In the genomic region with DNA sequence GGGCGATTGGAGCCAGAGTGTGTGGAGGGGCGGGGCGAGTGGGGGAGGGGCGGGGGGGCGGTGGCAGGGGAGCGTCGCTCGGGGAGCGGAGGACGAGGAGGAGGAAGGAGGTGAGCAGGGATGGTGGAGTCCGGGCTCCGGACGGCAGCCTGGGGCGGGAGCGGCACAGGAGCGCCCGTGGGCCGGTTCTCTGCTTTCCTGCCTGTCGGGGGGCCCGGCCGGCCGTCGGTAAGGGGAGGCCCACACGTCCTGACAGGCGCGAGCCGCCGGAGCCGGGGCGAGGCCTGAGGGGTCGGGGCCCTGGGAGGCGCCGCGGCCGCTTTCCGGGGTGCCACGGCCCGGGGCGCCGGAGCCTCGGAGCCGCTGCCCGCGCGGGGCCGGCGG, we compare ENCODE assay signal across 8 mouse cellular contexts. TPM values are rescaled to one million over a fixed set of nuclear protein-coding genes. Genes with fewer than 3 reads are reported as not detected.
DNase-seq lines count a peak whose midpoint lies in the region; ATAC-seq and TF ChIP-seq lines count a peak whose summit lies in the region.

No protein-coding gene starts in this region.

- no peaks in the 10 kb centered on the region for H3K36me3 ChIP-seq in heart, embryonic 12.5 days
- peaks cover 3 to 18% of the 10 kb centered on the region in 2 experiments for H3K36me3 ChIP-seq in CH12.LX (replicated peaks in 1 of 2; ENCODE audit: control insufficient read depth in 1 of 2, insufficient read depth in 1 of 2, low read length in 1 of 2)
- H3K36me3 ChIP-seq in forebrain, embryonic 12.5 days (replicated peaks) = no peaks in the 10 kb centered on the region; the same call in 1 of the 2 replicates
- no peaks in the 10 kb centered on the region; the same call in 1 of the 2 replicates for H3K36me3 ChIP-seq in liver, embryonic 14.5 days (replicated peaks; ENCODE audit: control insufficient read depth, insufficient read depth, low read depth)

- no peak for TF ChIP-seq CTCF in CH12.LX (conservative IDR thresholded peaks at IDR 0.05 in 1 of 2, IDR thresholded peaks at IDR 0.05 in 1 of 2; ENCODE audit: low read depth in 2 of 2, low read length in 2 of 2)
- no peak for TF ChIP-seq CTCF in liver, embryonic 14.5 days (IDR thresholded peaks at IDR 0.05; ENCODE audit: low read depth)

- in situ Hi-C loops in CH12.LX (cut with MboI; ENCODE audit: low pct_ligation_motif_present, low pct_unique_long_range_greater_than_20kb, low sequenced_read_pairs) = no loop called here

- H3K4me3 ChIP-seq in heart, embryonic 12.5 days = peak overlapping the region; percentile 98
- peak overlapping the region; percentile 48 to 87 (median 79) for H3K4me3 ChIP-seq in CH12.LX (replicated peaks in 1 of 3; ENCODE audit: low read depth in 2 of 3, low read length in 2 of 3, poor library complexity in 1 of 3)
- peak overlapping the region; percentile 95 for H3K4me3 ChIP-seq in forebrain, embryonic 12.5 days (replicated peaks)
- peak overlapping the region; percentile 82 to 88 for H3K4me3 ChIP-seq in liver, embryonic 14.5 days (ENCODE audit: insufficient read depth in 1 of 2, low read depth in 2 of 2, low read length in 2 of 2)

- H3K9me3 ChIP-seq in heart, embryonic 12.5 days (replicated peaks) = no peaks in the 10 kb centered on the region
- H3K9me3 ChIP-seq in CH12.LX (replicated peaks; ENCODE audit: low read length) = no peaks in the 10 kb centered on the region
- H3K9me3 ChIP-seq in forebrain, embryonic 12.5 days = no peaks in the 10 kb centered on the region
- H3K9me3 ChIP-seq in liver, embryonic 14.5 days (ENCODE audit: control insufficient read depth, low read length) = no peaks in the 10 kb centered on the region

- no peak for DNase-seq in heart, postnatal 4 days
- DNase-seq in CH12.LX (ENCODE audit: extremely low read depth) = no peak
- no peak for DNase-seq in liver, embryonic 14.5 days (ENCODE audit: low read depth in 3 of 3, low spot score in 3 of 3)
- no peak for DNase-seq in right cerebral cortex, postnatal 4 days
- DNase-seq in right cerebral cortex, postnatal 14 days = no peak
- no peak for DNase-seq in right cerebral cortex, postnatal 10 days (ENCODE audit: low spot score in 2 of 2)

- dilution Hi-C loops in CH12.LX (cut with MboI; ENCODE audit: extremely low pct_ligation_motif_present, extremely low pct_unique_long_range_greater_than_20kb, low sequenced_read_pairs) = no loop called here

- TF ChIP-seq EP300 in CH12.LX (IDR thresholded peaks at IDR 0.05; ENCODE audit: low read length) = no peak
- TF ChIP-seq EP300 in liver, embryonic 14.5 days (IDR thresholded peaks at IDR 0.05; ENCODE audit: low read depth) = no peak

- peak overlapping the region; percentile 98 for H3K9ac ChIP-seq in heart, embryonic 12.5 days
- H3K9ac ChIP-seq in CH12.LX (ENCODE audit: insufficient read depth, low read depth) = peak overlapping the region; percentile 86
- peak overlapping the region; percentile 97 for H3K9ac ChIP-seq in forebrain, embryonic 12.5 days
- H3K9ac ChIP-seq in liver, embryonic 14.5 days (replicated peaks) = peak overlapping the region; percentile 93

- peak overlapping the region; percentile 98 for H3K27ac ChIP-seq in heart, embryonic 12.5 days (ENCODE audit: poor library complexity, severe bottlenecking)
- H3K27ac ChIP-seq in CH12.LX (ENCODE audit: insufficient read depth, low read depth) = peak overlapping the region; percentile 30; the same call in 1 of the 2 replicates
- H3K27ac ChIP-seq in forebrain, embryonic 12.5 days = peak overlapping the region; percentile 99
- peak overlapping the region; percentile 64 for H3K27ac ChIP-seq in liver, embryonic 14.5 days

- ATAC-seq in heart, embryonic 12.5 days (ENCODE audit: insufficient number of reproducible peaks, low FRiP score) = peak; percentile 38
- peak; percentile 85 for ATAC-seq in forebrain, embryonic 12.5 days (ENCODE audit: low FRiP score)
- ATAC-seq in liver, embryonic 14.5 days (ENCODE audit: insufficient read depth) = peak; percentile 32

- peaks cover 17% of the 10 kb centered on the region for H3K4me1 ChIP-seq in heart, embryonic 12.5 days (replicated peaks)
- H3K4me1 ChIP-seq in CH12.LX (ENCODE audit: control insufficient read depth in 1 of 2, insufficient read depth in 2 of 2) = peaks cover 2 to 16% of the 10 kb centered on the region in 2 experiments; a peak in 2 of 4 replicates
- peaks cover 23% of the 10 kb centered on the region for H3K4me1 ChIP-seq in forebrain, embryonic 12.5 days
- H3K4me1 ChIP-seq in liver, embryonic 14.5 days (replicated peaks; ENCODE audit: control insufficient read depth in 2 of 2, insufficient read depth in 2 of 2, low read length in 1 of 2) = peaks cover 21 to 22% of the 10 kb centered on the region in 2 experiments

- peak overlapping the region; percentile 71 for H3K4me2 ChIP-seq in heart, embryonic 12.5 days
- H3K4me2 ChIP-seq in CH12.LX (ENCODE audit: insufficient read depth, low read depth, poor library complexity, severe bottlenecking) = no peak overlapping the region
- H3K4me2 ChIP-seq in forebrain, embryonic 12.5 days = peak overlapping the region; percentile 57
- H3K4me2 ChIP-seq in liver, embryonic 14.5 days (ENCODE audit: low read depth) = peak overlapping the region; percentile 83

- TF ChIP-seq RAD21 in CH12.LX (IDR thresholded peaks at IDR 0.05; ENCODE audit: low read depth, low read length) = no peak

- H3K27me3 ChIP-seq in heart, embryonic 12.5 days (replicated peaks) = no peaks in the 10 kb centered on the region
- no peaks in the 10 kb centered on the region for H3K27me3 ChIP-seq in CH12.LX (replicated peaks)
- no peaks in the 10 kb centered on the region for H3K27me3 ChIP-seq in forebrain, embryonic 12.5 days
- no peaks in the 10 kb centered on the region for H3K27me3 ChIP-seq in liver, embryonic 14.5 days (ENCODE audit: control insufficient read depth, insufficient read depth, low read length)

- WGBS in heart, embryonic 12.5 days = under 1% methylated on average over 42 of the region's 47 CpGs
- 0% methylated on average over 23 of the region's 47 CpGs for WGBS in forebrain, embryonic 12.5 days
- under 1% methylated on average over 31 of the region's 47 CpGs for WGBS in liver, embryonic 14.5 days (ENCODE audit: insufficient replicate concordance)

- peak; percentile 44; the same call in 1 of the 2 replicates for TF ChIP-seq POLR2A in CH12.LX (IDR thresholded peaks at IDR 0.05; ENCODE audit: low read depth, low read length)

- H3K79me2 ChIP-seq in CH12.LX (replicated peaks; ENCODE audit: control insufficient read depth, extremely low read depth, insufficient read depth, poor library complexity, severe bottlenecking) = peaks cover 20% of the 10 kb centered on the region

TF ChIP-seq in CH12.LX, 34 proteins besides CTCF, POLR2A, EP300 and RAD21:
- TF ChIP-seq ETS1 (conservative IDR thresholded peaks at IDR 0.05; ENCODE audit: low read depth, low read length) = no peak
- peak; percentile 71; the same call in 1 of the 2 replicates for TF ChIP-seq ZMIZ1 (IDR thresholded peaks at IDR 0.05; ENCODE audit: low read depth, low read length)
- 0 out of 2 replicates have a peak, but pooled peaks have one; percentile 18 for TF ChIP-seq MAZ (IDR thresholded peaks at IDR 0.05; ENCODE audit: low read depth, low read length)

RNA-seq across cellular contexts. Expression of a gene that starts 0.4 kb away (rescaled TPM):
- polyA plus RNA-seq in heart, embryonic 12.5 days (2016; fragmentation: Nextera tagmentation; extraction: Ambion mirVana) = 57.0 and 58.3 TPM in 2 replicates
- total RNA-seq in heart, postnatal 4 days (2021) = 10 to 100 TPM; 36.5 to 40.3 TPM
- 38.8 and 42.2 TPM in 2 replicates for total RNA-seq in CH12.LX (2012; rRNA removed)
- 95.7 and 106 TPM in 2 replicates for total RNA-seq in CH12.LX (2014; rRNA removed)
- polyA plus RNA-seq in CH12.LX (2012; ENCODE audit: insufficient read length, low read depth) = 41.0 and 43.4 TPM in 2 replicates
- polyA plus RNA-seq in forebrain, embryonic 12.5 days (2016; fragmentation: Nextera tagmentation; extraction: Ambion mirVana) = 138 and 139 TPM in 2 replicates
- polyA plus RNA-seq in liver, embryonic 14.5 days (2012; rRNA removed) = 14.3 and 26.6 TPM in 2 replicates
- polyA plus RNA-seq in liver, embryonic 14.5 days (2014; fragmentation: Nextera tagmentation; extraction: Ambion mirVana) = 55.2 and 61.2 TPM in 2 replicates

RNA-seq across cellular contexts. Expression of a gene that starts 0.7 kb away (rescaled TPM):
- polyA plus RNA-seq in heart, embryonic 12.5 days (2016; fragmentation: Nextera tagmentation; extraction: Ambion mirVana) = 46.1 and 46.7 TPM in 2 replicates
- 10 to 100 TPM; 37.3 to 39.6 TPM for total RNA-seq in heart, postnatal 4 days (2021)
- total RNA-seq in CH12.LX (2012; rRNA removed) (14.1 and 15.4 TPM in 2 replicates), CH12.LX (2014; rRNA removed) (25.8 and 27.1 TPM in 2 replicates)
- polyA plus RNA-seq in CH12.LX (2012; ENCODE audit: insufficient read length, low read depth) = 20.4 and 23.7 TPM in 2 replicates
- 76.2 and 77.4 TPM in 2 replicates for polyA plus RNA-seq in forebrain, embryonic 12.5 days (2016; fragmentation: Nextera tagmentation; extraction: Ambion mirVana)
- 9.7 and 9.8 TPM in 2 replicates for polyA plus RNA-seq in liver, embryonic 14.5 days (2012; rRNA removed)
- polyA plus RNA-seq in liver, embryonic 14.5 days (2014; fragmentation: Nextera tagmentation; extraction: Ambion mirVana) = 18.9 and 21.1 TPM in 2 replicates

RNA-seq across cellular contexts. Expression of a gene that starts 52.7 kb away (rescaled TPM):
- 41.6 and 43.4 TPM in 2 replicates for polyA plus RNA-seq in heart, embryonic 12.5 days (2016; fragmentation: Nextera tagmentation; extraction: Ambion mirVana)
- 10 to 100 TPM; 19.9 to 22.3 TPM for total RNA-seq in heart, postnatal 4 days (2021)
- total RNA-seq in CH12.LX (2012; rRNA removed) (21.0 and 26.3 TPM in 2 replicates), CH12.LX (2014; rRNA removed) (24.3 and 24.4 TPM in 2 replicates)
- 37.9 and 39.0 TPM in 2 replicates for polyA plus RNA-seq in CH12.LX (2012; ENCODE audit: insufficient read length, low read depth)
- polyA plus RNA-seq in forebrain, embryonic 12.5 days (2016; fragmentation: Nextera tagmentation; extraction: Ambion mirVana) = 110 and 111 TPM in 2 replicates
- polyA plus RNA-seq in liver, embryonic 14.5 days (2012; rRNA removed) = 3.0 and 6.6 TPM in 2 replicates
- polyA plus RNA-seq in liver, embryonic 14.5 days (2014; fragmentation: Nextera tagmentation; extraction: Ambion mirVana) = 16.2 and 16.6 TPM in 2 replicates

Comparison
In these comparisons a context has a peak if more than half of its experiments do, and no peak if none do; other contexts are left out.
1. ATAC-seq: peak in every context shown above with its lines; median percentile 85 in forebrain, embryonic 12.5 days; 38 in heart, embryonic 12.5 days; 32 in liver, embryonic 14.5 days.
2. H3K27ac ChIP-seq: peak in every context shown above with its lines; median percentile 99 in forebrain, embryonic 12.5 days; 98 in heart, embryonic 12.5 days; 64 in liver, embryonic 14.5 days; 30 in CH12.LX.